Mouse (Mus musculus) adrenal gland, postnatal 4 days (tissue): ENCODE results near the gene Fastkd5. TPM values are rescaled to one million over a fixed set of nuclear protein-coding genes. Genes with fewer than 3 reads are reported as not detected.
"Not testable (repeated sequence)": the region's sequence is repeated elsewhere in the genome, so short reads cannot be mapped to it uniquely, and the experiment has no call there.

Experiments
- DNase-seq, 2 experiments: peaks; one replicate each; pipeline ENCODE4 v3.0.0; 2021 to 2022; ENCODE audit warnings: low spot score in 2 of 2, mixed read lengths in 2 of 2
- long read RNA-seq, 2 experiments: library from polyadenylated mRNA; stranded (forward); transcript quantifications; one replicate each; pipeline ENCODE4 v2.0.0; 2021
- total RNA-seq, 2 experiments: library from RNA; stranded (reverse); gene quantifications; 2 replicates each; pipeline ENCODE4 v1.2.3; 2021

Fastkd5 gene
- 10 to 100 TPM in 1 of 2 experiments, 1 to 10 TPM in 1; 9.6 to 10.3 TPM for total RNA-seq
- long read RNA-seq, experiment 1, partial matches to known transcripts, result 0 of 4 reads
- long read RNA-seq, experiment 1, other reads (novel, unspliced or antisense), result 1 of 4 reads
- long read RNA-seq, experiment 2, transcript Fastkd5-201 (2 exons, 3,015 nt), result major isoform, 7 of 12 reads
- long read RNA-seq, experiment 2, partial matches to known transcripts, result 0 of 12 reads
- long read RNA-seq, experiment 2, other reads (novel, unspliced or antisense), result 3 of 12 reads

DNA sequence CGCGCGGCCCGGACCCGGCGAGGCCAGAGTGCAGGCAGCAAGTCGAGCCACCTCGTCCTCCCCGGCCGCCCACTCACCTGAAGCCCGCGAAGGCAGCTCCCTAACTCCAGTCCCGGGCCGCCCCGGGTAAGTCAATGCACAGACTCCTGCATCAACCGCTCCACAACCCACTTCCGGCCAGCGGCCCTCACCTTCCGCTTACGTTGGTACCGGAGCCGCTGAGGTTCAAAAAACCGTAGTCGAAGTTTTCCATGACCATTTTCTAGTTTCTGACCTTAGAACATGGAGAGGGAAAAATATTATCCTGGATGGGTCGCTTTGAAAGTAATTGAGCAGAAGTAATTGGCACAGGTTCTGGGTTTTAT is at the start of gene Fastkd5, which contains the start of gene Ubox5:
Gene Fastkd5, minus strand, starts transcription at position 189 of the 365 bp plus-strand sequence.
Gene Ubox5, minus strand, starts transcription at position 200 of the 365 bp plus-strand sequence.
- peak; percentile 82 to 83 for DNase-seq

DNA sequence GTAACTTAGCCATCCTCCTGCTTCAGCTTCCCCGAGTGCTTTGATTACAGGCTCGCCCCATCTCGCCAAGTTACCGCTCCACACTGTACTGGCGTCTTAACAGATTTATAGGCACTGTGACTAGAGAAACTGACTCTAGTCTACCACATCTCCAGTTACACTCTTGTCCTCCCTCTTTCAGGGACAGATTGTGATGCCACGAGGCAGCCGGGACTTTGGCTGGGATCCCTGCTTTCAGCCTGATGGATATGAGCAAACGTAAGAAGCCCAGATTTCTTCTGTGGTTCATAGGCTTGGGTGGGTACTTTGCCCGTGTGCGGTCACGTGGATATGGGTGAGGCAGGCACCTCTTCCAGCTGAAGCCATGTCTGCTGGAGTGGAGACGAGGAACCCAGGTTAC is 49.3 kb upstream of the Fastkd5 start:
- no peak for DNase-seq

DNA sequence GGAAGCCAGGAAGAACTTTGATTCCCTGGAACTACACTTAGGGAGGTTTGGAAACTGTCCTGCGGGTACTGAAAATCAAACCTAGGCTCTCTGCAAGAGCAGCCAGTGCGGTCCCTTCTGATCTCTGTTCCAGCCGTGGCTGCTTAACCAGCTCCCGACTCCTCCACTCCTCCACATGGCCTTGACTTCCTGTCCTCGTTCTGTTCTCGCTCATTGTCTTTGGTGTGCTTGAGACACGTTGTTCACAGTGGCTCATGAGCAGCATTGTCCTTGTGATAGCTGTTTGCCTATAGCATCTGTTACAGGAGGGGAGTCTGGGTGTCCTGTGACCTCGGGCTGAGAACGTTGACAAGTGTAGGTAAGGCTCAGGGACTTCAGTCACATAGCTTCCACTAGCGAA is 47.4 kb upstream of the Fastkd5 start:
- no peak for DNase-seq

DNA sequence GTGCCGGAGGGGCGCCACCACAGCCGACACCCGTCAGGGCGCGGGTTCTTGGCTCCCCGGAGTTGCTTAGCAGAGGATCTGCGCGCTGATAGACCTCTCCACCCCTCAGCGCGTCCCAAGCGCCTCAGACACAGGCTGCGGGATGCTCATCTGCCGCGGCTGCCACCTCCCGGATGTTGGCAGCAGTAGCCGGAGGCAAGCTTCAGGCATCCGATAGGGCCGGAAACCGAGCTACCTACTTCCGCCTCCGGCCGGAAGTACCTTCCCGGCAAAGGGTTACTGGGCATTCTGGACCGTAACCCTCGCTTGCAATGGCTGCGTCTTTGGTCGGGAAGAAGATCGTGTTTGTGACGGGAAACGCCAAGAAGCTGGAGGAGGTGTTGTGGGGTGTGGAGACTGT is 37.7 kb upstream of the Fastkd5 start, which contains the start of gene Itpa:
Gene Itpa, plus strand, starts transcription at position 52 of the 400 bp plus-strand sequence.
- DNase-seq, result peak; percentile 43 to 64

DNA sequence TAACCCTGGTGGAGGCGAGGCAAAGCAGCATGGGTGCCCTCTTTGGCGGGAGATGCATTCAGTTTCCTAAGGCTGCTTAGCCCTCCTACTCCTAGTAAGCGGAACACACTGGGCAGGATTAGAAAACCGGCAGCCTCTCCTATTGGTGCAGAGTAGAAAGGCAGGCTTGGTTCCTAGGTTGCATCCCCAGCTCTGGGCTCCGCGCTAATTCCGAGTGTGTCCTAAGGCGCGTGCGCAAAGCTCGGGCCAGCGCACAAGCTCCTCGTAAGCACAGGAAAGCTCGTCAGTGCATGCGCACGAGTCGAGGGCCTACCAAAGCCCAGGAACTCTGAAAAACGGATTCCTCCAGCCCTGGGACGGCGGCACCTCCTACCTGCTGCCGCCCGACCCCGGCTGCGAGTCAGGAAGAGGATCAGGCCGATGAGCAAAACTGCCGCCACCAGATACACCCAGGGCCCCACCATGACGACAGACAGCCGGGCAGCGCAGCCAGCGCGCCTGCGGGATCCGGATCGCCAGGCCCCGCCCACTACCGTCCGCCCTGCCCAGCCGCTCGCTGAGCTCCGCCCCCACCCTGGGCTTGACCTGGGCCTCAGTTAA is 34.4 kb upstream of the Fastkd5 start, which contains the start of gene Ddrgk1:
Gene Ddrgk1, minus strand, starts transcription at position 558 of the 600 bp plus-strand sequence.
- peak; percentile 77 to 79 for DNase-seq

GRCm38 (mm10) chr2:130663342-130663741 is 33.5 kb upstream of the Fastkd5 start:
- DNase-seq, result no peak

DNA sequence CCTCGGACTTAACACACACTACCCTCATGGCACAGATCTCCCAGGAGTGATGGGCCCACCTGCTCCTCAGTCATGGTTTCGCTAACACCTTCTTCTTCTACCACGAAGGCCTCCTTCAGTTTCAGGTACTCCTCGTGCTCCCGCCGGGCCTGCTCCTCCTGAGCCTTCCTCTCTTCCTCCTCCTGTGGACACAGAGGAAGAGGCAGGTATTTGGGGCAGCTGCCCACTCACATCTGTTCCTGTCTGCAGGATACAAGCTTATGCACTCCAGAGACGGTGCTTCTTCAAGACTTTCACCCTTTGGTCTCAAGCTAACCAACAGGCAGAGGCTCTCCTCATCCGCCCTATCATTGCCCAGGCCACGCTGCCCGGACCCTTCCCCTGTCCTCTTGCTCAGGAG is 28.7 kb upstream of the Fastkd5 start:
- DNase-seq, result no peak

GRCm38 (mm10) chr2:130657541-130657940 is 27.7 kb upstream of the Fastkd5 start:
- DNase-seq, result no peak

DNA sequence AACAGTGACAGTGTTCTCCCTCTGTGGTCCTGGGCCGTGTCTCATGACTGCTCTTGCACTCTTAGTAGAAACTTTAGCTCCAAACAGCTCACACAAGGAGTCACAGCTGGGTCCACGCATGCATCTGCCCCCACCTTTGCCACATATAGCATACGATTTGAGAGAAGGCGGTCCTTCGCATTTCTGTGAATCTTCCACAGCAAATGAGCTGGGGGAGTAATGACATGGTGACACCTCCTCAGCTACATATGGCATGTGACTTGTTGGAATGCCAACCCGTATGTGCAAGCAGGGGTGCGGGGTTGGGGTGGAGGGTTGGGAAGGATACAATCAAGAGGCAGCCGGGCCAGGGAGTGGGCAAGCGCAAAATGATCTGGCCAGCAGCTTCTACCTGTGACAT is 26.7 kb upstream of the Fastkd5 start:
- no peak for DNase-seq

DNA sequence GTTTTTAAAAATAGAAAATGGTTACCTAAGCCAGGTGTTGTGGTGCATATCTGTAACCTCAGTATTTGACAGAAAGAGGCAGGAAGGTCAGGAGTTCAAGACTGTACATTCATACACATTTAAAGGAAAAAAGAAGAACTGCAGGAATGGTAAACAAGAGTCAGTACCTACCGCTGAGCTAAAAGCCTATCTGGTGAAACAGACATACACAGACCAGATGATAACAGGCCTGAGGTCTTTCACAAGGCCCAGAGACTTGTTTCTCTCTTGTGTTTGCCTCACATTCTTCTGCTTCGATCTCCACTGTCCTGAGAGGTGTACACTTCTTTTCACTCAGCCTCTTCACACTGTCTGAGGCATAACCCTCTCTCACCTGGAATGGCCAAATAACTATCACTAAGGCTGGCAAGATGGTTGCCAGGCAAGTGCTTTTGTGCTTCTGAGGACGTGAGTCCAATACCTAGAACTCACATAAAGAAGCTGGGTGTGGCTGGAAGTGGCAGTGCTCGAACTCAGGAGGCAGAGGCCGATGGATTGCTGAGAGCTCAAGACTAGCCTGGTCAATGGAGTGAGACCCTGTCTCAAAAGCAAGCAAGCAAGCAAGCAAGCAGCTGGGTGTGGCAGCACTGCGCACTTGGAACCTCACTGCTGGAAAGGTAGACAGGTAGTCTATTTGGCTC is 26.0 kb upstream of the Fastkd5 start:
- no peak for DNase-seq

- DNase-seq, result no peak
Measured at GRCm38 (mm10) chr2:130653760-130654159, 23.9 kb upstream of the Fastkd5 start.

DNA sequence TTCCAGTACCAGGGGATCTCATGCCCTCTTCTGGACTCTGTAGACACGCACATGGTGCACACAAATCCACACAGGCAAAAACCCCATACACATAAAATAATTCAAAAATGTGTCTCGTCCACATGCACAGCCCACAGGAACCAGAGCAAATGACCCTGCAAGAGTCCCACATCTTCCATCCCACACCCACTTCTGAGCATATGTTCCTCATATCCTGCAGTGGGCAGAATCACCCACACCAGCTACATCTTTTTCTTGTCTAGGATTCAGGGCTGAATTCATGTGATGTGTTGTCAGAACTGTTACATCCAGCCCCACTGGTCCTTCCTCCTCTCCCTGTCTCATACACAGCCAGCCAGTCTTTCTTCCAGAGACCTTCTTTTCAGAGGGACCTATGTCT is 23.5 kb upstream of the Fastkd5 start:
- DNase-seq, result no peak

DNA sequence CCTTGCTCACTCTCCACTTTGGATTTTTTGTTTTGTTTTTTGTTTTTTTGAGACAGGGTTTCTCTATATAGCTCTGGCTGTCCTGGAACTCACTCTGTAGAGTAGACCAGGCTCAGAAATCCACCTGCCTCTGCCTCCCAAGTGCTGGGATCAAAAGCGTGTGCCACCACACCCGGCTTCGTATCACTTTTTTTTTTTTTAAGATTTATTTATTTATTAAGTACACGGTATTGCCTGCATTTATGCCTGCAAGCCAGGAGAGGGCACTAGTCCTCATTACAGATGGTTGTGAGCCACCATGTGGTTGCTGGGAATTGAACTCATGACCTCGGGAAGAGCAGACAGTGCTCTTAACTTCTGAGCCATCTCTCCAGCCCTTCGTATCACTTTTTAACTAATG is 19.2 kb upstream of the Fastkd5 start:
- DNase-seq, result not testable (repeated sequence)

DNA sequence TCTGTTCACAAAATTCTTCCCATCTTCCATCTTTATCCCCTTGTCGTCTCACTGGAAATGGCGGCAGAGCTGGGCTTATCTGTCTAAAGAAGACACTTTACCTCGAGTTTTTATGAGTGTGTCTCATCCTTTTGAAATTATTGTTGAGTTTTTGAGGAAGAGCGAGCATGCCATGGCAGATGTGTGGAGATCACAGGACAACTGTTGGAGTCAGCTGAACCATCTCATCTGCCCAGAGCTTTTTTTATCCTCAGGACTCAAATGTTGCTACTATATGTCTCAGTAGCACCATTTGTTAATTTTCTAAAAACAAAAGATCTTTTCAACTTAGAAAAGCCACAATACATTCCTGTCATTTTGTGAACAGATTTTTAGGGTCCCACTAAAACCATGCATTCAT is 15.4 kb upstream of the Fastkd5 start:
- DNase-seq, result no peak

GRCm38 (mm10) chr2:130642684-130643369 is 13.0 kb upstream of the Fastkd5 start, which contains the start of gene Lzts3:
Gene Lzts3 (minus strand): TSS chr2:130642803.
- DNase-seq, result peak; percentile 87 to 89

DNA sequence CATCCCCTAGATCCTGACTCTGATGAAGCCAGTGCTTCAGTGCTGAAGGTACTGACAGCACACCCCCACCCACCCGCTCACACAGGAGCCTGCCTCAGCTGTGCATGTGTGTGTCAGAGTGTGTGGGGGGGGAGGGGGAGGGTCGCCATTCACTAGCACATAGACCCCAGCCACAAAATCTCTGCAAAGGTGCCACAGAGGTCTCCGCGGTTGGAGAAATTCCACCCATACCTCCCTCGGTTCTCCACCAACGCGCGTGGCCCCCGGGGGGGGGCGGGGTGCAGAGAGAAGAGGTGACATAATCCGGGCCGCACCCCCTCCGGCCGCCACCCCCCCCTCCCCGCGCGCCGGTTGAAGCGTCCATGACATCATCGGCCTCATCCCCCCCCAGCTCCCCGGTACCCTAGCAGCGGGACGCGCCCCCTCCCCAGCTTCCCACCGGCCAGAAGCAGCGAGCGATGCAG is 12.4 kb upstream of the Fastkd5 start:
- DNase-seq, result no peak

DNA sequence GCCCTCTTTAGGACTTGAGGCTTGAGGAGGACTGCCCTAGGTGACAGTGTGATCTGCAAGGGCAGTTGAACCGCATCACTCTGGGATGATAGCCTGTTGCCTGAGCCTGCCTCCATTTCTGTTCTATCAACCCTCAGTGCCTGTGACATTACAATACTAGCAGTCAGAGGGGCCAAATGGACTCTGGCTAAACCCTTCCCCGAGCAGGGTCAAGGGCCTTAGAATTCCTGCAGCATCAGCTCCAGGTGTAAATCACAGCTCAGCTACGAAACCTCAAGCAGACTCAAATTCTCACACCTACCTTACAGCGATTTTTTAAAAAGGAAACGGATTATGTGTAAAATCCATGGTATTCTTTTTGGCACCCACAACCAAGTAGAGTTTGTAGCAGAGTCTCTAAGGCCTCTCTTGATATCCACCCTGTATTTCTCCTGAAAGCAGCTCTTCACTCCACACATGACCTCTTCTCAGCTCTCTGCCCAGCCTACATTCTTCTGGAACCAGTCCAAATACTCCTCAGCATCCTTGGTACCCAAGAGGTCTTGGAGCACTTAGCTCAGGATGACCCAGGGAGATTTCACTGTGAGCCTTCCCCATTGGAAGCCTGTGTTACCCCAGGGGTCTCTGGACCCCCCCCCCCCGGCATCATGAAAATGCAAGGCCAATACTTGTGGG is 11.7 kb upstream of the Fastkd5 start:
- no peak for DNase-seq

GRCm38 (mm10) chr2:130639276-130639675 is 9.4 kb upstream of the Fastkd5 start:
- no peak for DNase-seq

DNA sequence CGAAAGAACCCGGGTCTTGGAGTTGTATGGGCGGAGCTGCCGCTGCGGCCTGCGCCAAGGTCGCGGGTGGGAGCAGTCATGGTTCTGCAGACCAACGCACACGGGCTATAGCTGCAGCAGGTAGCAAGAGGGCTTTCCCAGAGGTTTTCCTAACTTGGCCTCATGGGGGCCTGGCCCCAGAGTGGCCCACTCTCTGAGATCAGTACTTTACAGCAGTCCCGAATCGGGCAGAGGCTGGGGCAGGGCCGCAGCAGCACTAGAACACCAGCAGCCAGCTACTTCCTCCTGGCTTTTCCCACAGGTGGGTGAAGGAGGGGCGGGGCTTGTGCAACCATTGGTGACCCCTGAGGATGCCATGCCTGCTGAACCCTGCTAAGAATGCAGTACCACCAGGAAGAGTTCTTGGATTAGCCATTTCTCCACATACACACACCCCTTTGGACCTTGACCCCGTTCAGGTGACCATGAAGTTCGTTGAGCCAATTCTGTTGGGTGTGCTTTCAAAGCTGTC is 8.3 kb upstream of the Fastkd5 start:
- DNase-seq, result no peak

DNA sequence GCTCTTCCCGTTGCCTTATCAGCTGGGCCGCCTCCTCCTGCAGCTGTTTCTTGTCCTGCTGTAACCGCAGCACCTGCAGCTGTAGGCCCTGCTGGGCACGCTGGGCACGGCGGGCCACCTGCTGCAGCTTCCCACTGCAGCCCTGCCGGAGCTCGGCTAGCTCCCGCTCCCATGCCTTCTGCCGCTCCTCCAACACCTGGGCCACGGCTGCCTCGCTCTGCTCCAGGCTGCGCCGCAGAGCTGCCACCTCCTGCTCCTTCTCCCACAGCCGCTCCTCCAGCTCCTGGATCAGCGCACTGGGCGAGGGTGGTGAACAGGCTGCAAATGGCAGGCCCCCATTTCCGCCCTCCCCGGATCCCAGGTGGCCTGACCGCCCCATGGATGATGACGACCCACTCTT is 6.0 kb upstream of the Fastkd5 start:
- DNase-seq, result no peak
